Mouse (Mus musculus) kidney, postnatal 25 days (tissue): ENCODE results near the gene Mn1.
A peak's percentile ranks its signal among the peaks of the same experiment; 100 is the strongest.

ENCODE experiments used
- DNase-seq, 2 experiments: peaks; one replicate each; pipeline ENCODE4 v3.0.0; 2021; ENCODE audit warnings: mixed read lengths in 2 of 2

The Mn1 gene

GRCm38 (mm10) chr5:111409412-111410044 lies 7.6 kb upstream of the Mn1 start:
- DNase-seq = peak in 1 of 2 experiments; percentile 50

DNA sequence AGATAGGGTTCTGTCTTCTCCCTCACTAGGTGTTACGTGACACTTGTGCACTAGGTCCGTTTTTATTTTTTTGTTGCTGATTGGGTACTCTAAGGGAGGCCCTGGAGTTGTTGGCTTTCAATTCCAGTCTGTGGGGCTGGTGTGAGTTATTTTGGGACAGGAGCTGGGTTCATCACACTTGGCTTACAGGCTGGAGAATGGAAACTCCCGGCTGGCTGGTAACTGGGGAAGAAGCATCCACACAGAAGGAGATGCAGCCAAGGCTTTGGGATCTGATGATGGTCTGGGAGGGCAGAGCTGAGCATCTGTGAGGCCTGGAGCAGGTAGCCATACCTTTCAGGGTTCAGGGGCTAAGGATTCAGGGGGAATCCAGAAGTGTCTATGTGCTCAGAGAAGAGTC lies 6.5 kb upstream of the Mn1 start:
- DNase-seq = no peak

- peak; percentile 74 to 84 for DNase-seq
Measured at GRCm38 (mm10) chr5:111414192-111414591, 3.0 kb upstream of the Mn1 start.

- no peak for DNase-seq
Measured at GRCm38 (mm10) chr5:111414770-111415249, 2.4 kb upstream of the Mn1 start.

DNA sequence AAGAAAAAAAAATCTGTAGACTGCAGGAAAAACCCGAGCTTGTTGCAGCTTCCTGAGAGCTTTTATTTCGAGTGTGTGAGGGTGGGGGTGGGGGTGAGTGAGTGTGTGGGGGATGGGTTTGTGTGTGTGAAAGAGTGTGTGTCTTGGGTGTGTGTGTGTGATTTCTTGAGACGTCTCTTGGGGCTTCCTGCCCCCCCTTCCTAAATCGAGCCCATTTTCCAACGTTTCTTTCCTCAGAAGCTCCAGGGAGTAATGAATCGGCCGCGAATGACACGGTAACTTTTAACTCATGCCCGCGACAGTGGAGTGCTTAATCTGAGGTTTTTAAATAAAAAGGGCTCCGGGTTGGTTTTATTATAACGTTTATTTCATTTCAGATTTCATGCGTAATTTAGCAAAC lies 1.6 kb upstream of the Mn1 start:
- no peak for DNase-seq

DNA sequence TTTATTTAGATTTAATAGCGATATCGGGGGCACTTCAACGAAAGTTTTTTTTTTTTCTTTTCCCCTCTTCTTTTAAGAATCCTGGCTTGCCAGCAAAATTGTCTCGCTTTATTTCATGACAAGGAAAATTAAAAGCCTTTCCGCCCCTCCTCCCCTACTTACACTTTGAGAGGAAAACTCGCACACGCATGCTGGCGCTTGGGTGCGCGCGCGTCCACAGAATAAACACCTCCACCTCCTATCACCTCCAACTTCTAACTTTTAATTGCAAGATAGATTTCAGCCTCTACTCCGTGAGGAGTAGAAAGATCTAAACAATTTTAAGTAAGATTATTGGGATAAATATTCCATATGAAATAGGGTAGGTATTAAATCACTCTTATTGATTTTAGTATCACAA lies 1.1 kb upstream of the Mn1 start:
- DNase-seq = no peak

GRCm38 (mm10) chr5:111417378-111418131 lies 393 bp downstream of the Mn1 start:
- peak in 1 of 2 experiments; percentile 19 for DNase-seq

GRCm38 (mm10) chr5:111418202-111419120 lies 1.3 kb downstream of the Mn1 start:
- peak in 1 of 2 experiments; percentile 29 for DNase-seq

- DNase-seq = no peak
Measured at GRCm38 (mm10) chr5:111419121-111419881, 2.1 kb downstream of the Mn1 start.

DNA sequence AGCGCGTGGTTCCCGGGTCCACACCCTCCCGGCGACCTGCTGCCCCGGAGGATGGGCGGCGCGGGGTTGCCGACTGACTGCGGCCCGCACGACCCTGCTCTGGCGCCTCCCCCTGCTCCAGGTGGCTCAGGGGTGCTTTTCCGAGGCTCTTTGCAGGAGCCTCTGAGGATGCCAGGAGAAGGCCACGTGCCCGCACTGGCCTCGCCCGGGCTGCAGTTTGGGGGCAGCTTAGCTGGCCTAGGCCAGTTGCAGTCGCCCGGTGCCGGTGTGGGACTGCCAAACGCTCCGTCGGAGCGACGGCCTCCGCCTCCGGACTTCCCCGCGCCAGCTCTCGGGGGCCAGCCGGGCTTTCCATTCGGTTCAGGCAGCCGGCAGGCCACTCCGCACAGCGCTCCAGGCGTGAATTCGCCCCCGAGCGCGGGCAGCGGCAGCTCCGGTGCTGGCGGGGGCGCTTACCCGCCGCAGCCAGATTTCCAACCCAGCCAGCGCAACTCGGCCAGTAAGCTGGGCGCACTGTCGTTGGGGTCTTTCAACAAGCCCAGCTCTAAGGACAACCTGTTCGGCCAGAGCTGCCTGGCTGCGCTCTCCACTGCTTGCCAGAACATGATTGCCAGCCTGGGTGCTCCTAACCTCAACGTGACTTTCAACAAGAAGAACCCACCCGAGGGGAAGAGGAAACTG lies 3.0 kb downstream of the Mn1 start:
- no peak for DNase-seq

GRCm38 (mm10) chr5:111420896-111421295 lies 3.7 kb downstream of the Mn1 start:
- peak in 1 of 2 experiments; percentile 30 for DNase-seq

- DNase-seq = no peak
Measured at GRCm38 (mm10) chr5:111421424-111421823, 4.3 kb downstream of the Mn1 start.

DNA sequence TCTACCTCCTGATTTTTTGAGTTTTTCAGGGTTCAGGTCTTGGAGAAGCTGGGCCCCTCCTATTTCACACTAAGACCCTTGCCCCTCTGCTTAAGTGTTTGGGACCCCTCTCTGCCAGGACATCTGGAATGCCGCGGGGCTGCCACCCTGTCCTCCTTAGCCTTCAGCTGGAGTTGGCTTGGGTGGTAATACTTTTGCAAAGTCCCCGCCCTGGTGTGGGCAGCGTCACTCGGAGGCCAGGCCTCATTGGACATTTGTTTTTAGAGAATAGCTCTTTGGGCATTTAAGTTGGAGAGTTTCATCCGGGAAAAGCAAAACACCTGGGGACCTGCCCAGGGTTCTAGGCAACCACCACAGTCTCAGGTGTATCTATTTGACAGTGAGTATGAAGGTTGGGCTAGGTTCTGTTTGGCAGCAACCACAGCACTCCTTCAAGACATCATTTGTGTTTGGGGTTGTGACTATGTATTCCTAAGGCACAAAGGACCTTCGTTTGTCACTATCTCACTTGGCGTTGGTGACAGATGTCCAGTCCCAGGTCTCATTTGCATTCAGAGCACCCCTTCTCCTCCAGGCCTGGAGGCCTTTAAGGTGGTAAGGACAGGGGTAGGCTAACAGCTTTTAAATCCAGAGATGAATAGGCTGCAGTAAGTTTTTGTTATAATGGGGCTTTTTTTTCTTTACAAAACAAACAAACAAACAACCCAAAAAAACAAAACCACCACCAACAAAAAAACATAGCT lies 5.1 kb downstream of the Mn1 start:
- DNase-seq = peak in 1 of 2 experiments; percentile 21

DNA sequence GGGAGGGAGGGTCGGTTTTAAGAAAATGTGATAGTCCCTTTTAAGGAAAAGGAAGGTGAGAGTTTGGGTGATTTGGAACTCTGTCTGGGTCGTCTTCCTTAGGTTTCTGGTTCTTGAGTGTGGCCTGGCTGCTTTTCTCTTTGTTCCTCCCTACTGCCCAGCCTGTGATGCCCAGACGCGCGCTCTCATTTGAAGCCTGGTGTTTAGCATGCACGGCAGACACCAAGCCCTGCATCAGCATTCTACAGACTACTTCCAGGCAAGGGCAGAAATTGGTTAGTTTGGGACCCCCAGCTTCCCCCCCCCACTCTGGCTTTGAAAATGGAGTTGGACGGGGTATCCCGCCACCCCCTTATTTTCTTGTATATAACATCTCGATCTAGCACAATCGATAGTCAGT lies 5.8 kb downstream of the Mn1 start:
- DNase-seq = no peak

- DNase-seq = peak in 1 of 2 experiments; percentile 29
Measured at GRCm38 (mm10) chr5:111423616-111424015, 6.5 kb downstream of the Mn1 start.

- DNase-seq = no peak
Measured at GRCm38 (mm10) chr5:111425813-111426212, 8.7 kb downstream of the Mn1 start.

DNA sequence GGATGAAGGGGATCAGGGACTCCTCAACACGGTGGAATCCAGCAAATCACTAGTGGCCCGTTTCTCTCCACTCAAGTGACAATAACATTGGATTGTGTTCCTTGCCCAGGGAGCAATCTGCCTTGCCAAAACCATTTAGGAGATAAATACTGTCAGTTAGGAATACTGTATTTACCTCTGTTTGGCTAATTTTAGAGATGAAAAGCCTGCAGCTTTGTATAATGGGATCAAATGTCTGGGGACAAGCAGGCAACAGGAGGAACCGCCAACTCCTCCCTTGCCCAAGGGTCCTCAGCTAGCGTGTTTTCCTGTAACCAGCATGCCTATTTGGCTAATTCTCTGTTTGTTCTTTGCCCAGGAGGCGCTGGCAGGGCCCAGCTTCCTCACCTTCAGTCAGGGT lies 9.1 kb downstream of the Mn1 start:
- DNase-seq = no peak

DNA sequence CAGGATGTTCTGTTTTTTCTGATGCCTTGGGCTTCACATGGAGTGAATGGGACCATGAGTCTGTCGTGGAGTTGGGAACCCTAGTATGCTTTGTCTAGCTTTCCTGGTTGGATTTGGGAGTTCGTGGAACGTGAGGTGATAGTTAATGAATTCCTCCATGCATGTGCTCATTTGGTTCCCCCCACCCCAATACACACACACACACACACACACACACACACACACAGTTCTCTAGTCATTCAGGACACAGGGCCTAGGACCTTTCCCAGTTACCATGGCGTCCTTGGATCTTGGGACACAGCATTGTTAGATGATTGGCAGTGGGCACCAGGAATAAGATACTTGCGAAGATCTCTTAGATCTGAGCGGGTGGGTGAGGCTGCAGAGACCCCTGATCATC lies 11.7 kb downstream of the Mn1 start:
- DNase-seq = no peak

- DNase-seq = peak; percentile 20 to 63
Measured at GRCm38 (mm10) chr5:111429726-111430125, 12.6 kb downstream of the Mn1 start.

DNA sequence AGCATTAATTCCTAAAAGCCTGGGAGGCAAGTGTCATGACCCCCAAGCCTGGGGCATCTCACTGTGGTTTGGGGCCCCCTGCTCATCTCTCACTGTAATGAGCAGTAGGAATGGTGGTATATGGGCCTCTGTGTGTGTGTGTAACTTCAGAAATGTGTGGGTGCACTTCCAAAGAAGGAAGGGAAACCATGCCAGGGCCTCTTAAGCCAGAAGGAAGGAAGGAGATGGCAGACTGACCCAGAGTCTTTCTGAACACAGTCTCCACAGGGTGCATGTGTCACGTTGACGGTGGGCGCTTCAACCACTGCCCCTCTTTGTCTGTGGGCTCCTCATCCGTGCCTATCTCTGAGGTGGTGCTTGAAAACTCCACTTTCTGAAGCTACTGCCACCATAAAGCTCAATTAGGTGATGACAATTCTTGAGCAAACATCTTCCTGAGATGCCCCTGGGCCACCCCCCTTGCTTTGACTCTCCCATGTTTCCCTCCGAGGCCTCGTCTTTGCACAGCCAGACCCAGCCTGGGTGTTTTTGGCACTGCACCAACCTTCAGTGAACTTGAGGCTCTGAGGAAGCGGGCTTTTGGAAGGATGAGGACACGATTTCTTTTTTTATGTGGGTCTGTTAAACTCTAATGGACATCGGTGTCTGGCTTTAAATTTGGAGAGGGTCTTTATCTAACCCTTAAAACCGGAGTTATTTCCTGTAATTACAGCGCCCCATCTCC lies 14.0 kb downstream of the Mn1 start:
- DNase-seq = peak; percentile 57 to 64
